Mouse (Mus musculus) cortical plate, adult 2 months (tissue): ENCODE measurements around the gene Ccdc36.

Experiments
- CTCF ChIP-seq: fragments of 200-500 bp; IDR thresholded peaks from 2 replicates; pipeline ENCODE4 v1.5.1; 2011; ENCODE audit warnings: mild to moderate bottlenecking, control low read depth, low read length; ENCODE audit not compliant: insufficient read depth; ENCODE audit errors: extremely low read depth
- POLR2A ChIP-seq: fragments of 200-500 bp; IDR thresholded peaks from 2 replicates; pipeline ENCODE4 v1.6.1; 2011; ENCODE audit warnings: mild to moderate bottlenecking, low read length, control low read depth; ENCODE audit not compliant: insufficient read depth; ENCODE audit errors: extremely low read depth

DNA sequence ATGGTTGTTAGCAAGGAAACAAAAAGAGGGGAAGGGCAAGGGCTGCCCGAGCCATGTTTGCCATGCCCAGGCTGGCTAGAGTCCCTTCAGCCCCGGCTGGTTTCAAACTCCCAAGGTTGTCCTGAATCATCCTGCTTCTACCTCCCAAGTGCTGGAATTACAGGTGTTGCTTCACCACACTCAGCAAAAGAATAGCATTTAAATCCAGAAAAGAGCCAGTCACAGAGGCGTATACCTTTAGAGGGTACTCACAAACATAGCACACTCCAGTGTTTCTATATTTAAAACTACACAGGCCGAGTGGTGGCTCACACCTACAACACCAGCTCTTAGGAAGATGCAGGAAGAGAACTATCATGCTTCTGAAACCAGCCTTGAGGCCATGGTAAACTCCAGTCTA lies 18.7 kb downstream of the Ccdc36 start:
- no peak for TF ChIP-seq CTCF
- no peak for TF ChIP-seq POLR2A
